Mouse (Mus musculus): Measurements from ENCODE around the gene Adam1b. TPM values are rescaled to one million over a fixed set of nuclear protein-coding genes. Genes with fewer than 3 reads are reported as not detected.

Adam1b gene
- 0.08 TPM in 1 of 2 replicates, not detected in the other for polyA plus RNA-seq (2015; fragmentation: Nextera tagmentation; extraction: Ambion mirVana)

GRCm38 (mm10) chr5:121503231-121503630, at the start of gene Adam1b:
Gene Adam1b (minus strand): TSS chr5:121503435.
- H3K27me3 ChIP-seq (replicated peaks; ENCODE audit: control insufficient read depth, insufficient read depth, low read length): no peaks in the 10 kb centered on the region
- ATAC-seq: no peak
- WGBS: 86% methylated on average over 3 of the region's 3 CpGs

DNA sequence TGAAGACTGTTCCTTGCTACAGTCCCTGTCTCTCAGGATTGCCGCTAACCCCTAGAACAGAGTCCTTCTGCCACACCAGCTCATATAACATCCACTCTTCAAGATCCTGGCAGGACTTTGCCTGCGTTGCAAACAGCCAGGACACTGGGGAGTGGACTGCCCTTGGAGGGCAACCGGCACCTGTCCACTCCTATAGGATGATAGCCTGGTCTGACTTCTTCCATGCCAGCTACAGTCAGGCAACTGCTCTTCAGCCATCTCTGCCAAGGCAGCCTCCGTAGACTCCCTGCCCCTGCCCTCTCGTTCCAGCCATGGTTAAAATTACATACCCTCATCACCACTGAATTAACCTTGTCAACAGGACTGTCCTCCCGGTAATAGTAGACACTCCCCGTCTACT, 46.0 kb upstream of the Adam1b start:
- ATAC-seq: no peak
- no peak overlapping the region for H3K27ac ChIP-seq (ENCODE audit: low read length)
- H3K9me3 ChIP-seq (ENCODE audit: control insufficient read depth, low read length): no peaks in the 10 kb centered on the region
- no peaks in the 10 kb centered on the region for H3K27me3 ChIP-seq (replicated peaks; ENCODE audit: control insufficient read depth, insufficient read depth, low read length)
- no peaks in the 10 kb centered on the region for H3K36me3 ChIP-seq (ENCODE audit: control insufficient read depth, insufficient read depth)
- H3K4me2 ChIP-seq (ENCODE audit: low read length): no peak overlapping the region
- WGBS: 89% methylated on average over 7 of the region's 7 CpGs
- H3K4me3 ChIP-seq (replicated peaks; ENCODE audit: low read length): no peak overlapping the region
- peaks cover 14% of the 10 kb centered on the region for H3K4me1 ChIP-seq (replicated peaks; ENCODE audit: control insufficient read depth, insufficient read depth, low read length)
- H3K9ac ChIP-seq (replicated peaks; ENCODE audit: low read depth, low read length): no peak overlapping the region

More at GRCm38 (mm10) chr5:121503231-121503630, at the start of gene Adam1b:
- Histone ChIP-seq H3K4me3 (replicated peaks; ENCODE audit: low read length) (no peak within 1 kb of the TSS), H3K4me1 (replicated peaks; ENCODE audit: control insufficient read depth, insufficient read depth, low read length) (no peaks in the 10 kb centered on the region), H3K9ac (replicated peaks; ENCODE audit: low read depth, low read length) (no peak within 1 kb of the TSS), H3K27ac (ENCODE audit: low read length) (no peak within 1 kb of the TSS), H3K9me3 (ENCODE audit: control insufficient read depth, low read length) (no peaks in the 10 kb centered on the region), H3K36me3 (ENCODE audit: control insufficient read depth, insufficient read depth) (no peaks in the 10 kb centered on the region), H3K4me2 (ENCODE audit: low read length) (no peak within 1 kb of the TSS)

- Histone ChIP-seq H3K36me3 (ENCODE audit: control insufficient read depth, insufficient read depth) (no peaks in the 10 kb centered on the region), H3K27me3 (replicated peaks; ENCODE audit: control insufficient read depth, insufficient read depth, low read length) (no peaks in the 10 kb centered on the region), H3K9ac (replicated peaks; ENCODE audit: low read depth, low read length) (no peak overlapping the region), H3K9me3 (ENCODE audit: control insufficient read depth, low read length) (no peaks in the 10 kb centered on the region), H3K4me3 (replicated peaks; ENCODE audit: low read length) (no peak overlapping the region), H3K27ac (ENCODE audit: low read length) (no peak overlapping the region), H3K4me2 (ENCODE audit: low read length) (no peak overlapping the region), H3K4me1 (replicated peaks; ENCODE audit: control insufficient read depth, insufficient read depth, low read length) (peaks cover 32% of the 10 kb centered on the region)
- WGBS: 95% methylated on average over 3 of the region's 3 CpGs
- ATAC-seq: no peak
Measured at GRCm38 (mm10) chr5:121547084-121547483, 43.8 kb upstream of the Adam1b start.

- H3K9me3 ChIP-seq (ENCODE audit: control insufficient read depth, low read length): no peaks in the 10 kb centered on the region
- peak overlapping the region; percentile 90 for H3K4me3 ChIP-seq (replicated peaks; ENCODE audit: low read length)
- H3K4me1 ChIP-seq (replicated peaks; ENCODE audit: control insufficient read depth, insufficient read depth, low read length): peaks cover 33% of the 10 kb centered on the region
- H3K36me3 ChIP-seq (ENCODE audit: control insufficient read depth, insufficient read depth): no peaks in the 10 kb centered on the region
- H3K27me3 ChIP-seq (replicated peaks; ENCODE audit: control insufficient read depth, insufficient read depth, low read length): no peaks in the 10 kb centered on the region
- no peak overlapping the region for H3K27ac ChIP-seq (ENCODE audit: low read length)
- peak overlapping the region; percentile 58 for H3K4me2 ChIP-seq (ENCODE audit: low read length)
- no peak for ATAC-seq
- no peak overlapping the region for H3K9ac ChIP-seq (replicated peaks; ENCODE audit: low read depth, low read length)
- 39% methylated on average over 6 of the region's 6 CpGs for WGBS
Measured at GRCm38 (mm10) chr5:121546530-121546895, 43.3 kb upstream of the Adam1b start.

DNA sequence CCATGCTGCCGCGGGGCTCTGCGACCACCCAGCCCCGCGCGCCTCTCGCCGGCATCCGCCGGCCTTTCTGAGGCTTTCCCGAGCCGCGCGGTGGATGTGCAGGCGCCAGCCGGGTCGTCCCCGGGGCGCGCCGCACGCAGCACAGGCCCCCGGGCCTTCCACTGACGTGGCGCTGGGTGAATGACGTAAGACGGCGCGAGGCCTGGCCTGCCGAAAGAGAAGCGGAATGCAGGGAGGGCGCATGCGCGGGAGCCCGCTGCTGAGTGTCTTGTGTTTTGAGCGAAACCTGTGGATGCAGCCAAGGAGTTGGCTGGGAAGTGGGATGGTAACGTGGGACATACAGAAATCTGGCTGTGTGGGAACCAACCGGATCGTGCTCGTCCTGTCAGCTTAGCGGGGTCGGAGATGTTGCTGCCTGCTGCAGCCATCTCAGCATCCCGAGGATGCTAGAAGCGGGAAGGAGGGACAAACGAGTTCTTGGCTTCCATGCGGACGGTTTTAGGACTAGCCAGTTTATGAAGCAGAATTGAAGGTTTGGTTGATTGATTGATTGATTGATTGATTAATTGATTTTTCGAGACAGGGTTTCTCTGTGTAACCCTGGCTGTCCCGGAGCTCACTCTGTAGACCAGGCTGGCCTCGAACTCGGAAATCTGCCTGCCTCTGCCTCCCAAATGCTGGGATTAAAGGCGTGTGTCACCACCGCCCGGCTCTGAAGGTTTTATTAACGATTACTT, 42.7 kb upstream of the Adam1b start, which contains the start of gene Mapkapk5:
Gene Mapkapk5 (minus strand): TSS at position 113 of the 737 bp plus-strand sequence.
- Histone ChIP-seq H3K9me3 (ENCODE audit: control insufficient read depth, low read length) (no peaks in the 10 kb centered on the region), H3K27ac (ENCODE audit: low read length) (peak within 1 kb of the TSS; percentile 96), H3K27me3 (replicated peaks; ENCODE audit: control insufficient read depth, insufficient read depth, low read length) (no peaks in the 10 kb centered on the region), H3K4me2 (ENCODE audit: low read length) (peak within 1 kb of the TSS; percentile 82), H3K4me1 (replicated peaks; ENCODE audit: control insufficient read depth, insufficient read depth, low read length) (peaks cover 33% of the 10 kb centered on the region), H3K9ac (replicated peaks; ENCODE audit: low read depth, low read length) (peak within 1 kb of the TSS; percentile 90), H3K36me3 (ENCODE audit: control insufficient read depth, insufficient read depth) (no peaks in the 10 kb centered on the region), H3K4me3 (replicated peaks; ENCODE audit: low read length) (peak within 1 kb of the TSS; percentile 90)
- ATAC-seq: peak; percentile 96
- WGBS: 1% methylated on average over 55 of the region's 55 CpGs

DNA sequence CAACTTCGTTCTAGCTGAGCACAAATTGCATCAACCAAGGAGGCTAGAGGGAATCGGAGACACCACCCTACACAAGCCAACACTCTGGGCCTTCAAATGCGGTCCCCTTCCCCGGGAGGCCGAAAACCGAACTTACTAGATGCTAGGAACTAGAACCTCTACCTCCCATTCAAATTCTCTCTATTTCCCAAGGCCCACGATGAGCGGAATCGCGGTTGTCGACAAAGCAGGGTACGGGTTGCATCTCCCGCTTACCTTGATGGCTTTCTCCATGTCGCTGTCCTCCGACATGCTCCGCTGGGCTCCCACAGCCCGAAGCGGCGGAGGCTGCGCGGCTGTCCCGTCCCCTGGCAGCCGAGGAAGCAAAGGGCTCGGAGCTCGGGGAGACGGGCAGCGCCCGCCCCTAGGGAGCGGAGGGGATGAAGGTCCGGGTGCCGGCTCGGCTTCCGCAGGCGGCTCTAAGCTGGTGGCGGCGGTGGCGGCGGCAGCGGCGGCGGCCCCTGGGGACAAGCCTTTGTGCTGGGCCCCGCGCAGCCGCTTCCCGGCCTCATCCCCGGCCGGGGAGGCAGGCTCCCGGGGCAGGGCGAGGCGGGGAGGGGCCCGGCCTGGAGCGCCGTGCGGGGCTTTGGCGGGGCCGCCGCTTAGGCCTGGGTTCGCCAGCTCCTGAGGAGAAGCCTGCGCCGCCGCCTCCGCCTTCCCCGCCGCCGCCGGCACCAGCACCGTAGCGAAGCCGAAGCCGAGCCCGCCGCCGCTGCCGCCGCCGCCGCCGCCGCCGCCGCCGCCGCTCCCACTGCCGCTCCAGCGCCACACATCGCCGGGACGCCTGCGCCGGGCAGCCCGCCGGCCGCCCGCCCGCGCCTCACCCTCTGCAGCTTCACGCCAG, 41.9 kb upstream of the Adam1b start, which contains the start of the genes Adam1a and Gm42878:
Gene Adam1a (minus strand): TSS at position 573 of the 883 bp plus-strand sequence.
Gene Gm42878 (minus strand): TSS at position 573 of the 883 bp plus-strand sequence.
- no peaks in the 10 kb centered on the region for H3K27me3 ChIP-seq (replicated peaks; ENCODE audit: control insufficient read depth, insufficient read depth, low read length)
- H3K36me3 ChIP-seq (ENCODE audit: control insufficient read depth, insufficient read depth): no peaks in the 10 kb centered on the region
- H3K9ac ChIP-seq (replicated peaks; ENCODE audit: low read depth, low read length): peak within 1 kb of the TSS; percentile 90
- WGBS: 2% methylated on average over 63 of the region's 97 CpGs
- peak within 1 kb of the TSS; percentile 82 for H3K4me2 ChIP-seq (ENCODE audit: low read length)
- H3K9me3 ChIP-seq (ENCODE audit: control insufficient read depth, low read length): no peaks in the 10 kb centered on the region
- H3K4me1 ChIP-seq (replicated peaks; ENCODE audit: control insufficient read depth, insufficient read depth, low read length): peaks cover 33% of the 10 kb centered on the region
- peak within 1 kb of the TSS; percentile 96 for H3K27ac ChIP-seq (ENCODE audit: low read length)
- H3K4me3 ChIP-seq (replicated peaks; ENCODE audit: low read length): peak within 1 kb of the TSS; percentile 90
- peak; percentile 79 for ATAC-seq

- Histone ChIP-seq H3K27me3 (replicated peaks; ENCODE audit: control insufficient read depth, insufficient read depth, low read length) (no peaks in the 10 kb centered on the region), H3K4me2 (ENCODE audit: low read length) (no peak overlapping the region), H3K9ac (replicated peaks; ENCODE audit: low read depth, low read length) (no peak overlapping the region), H3K4me1 (replicated peaks; ENCODE audit: control insufficient read depth, insufficient read depth, low read length) (peaks cover 33% of the 10 kb centered on the region), H3K27ac (ENCODE audit: low read length) (no peak overlapping the region), H3K9me3 (ENCODE audit: control insufficient read depth, low read length) (no peaks in the 10 kb centered on the region), H3K36me3 (ENCODE audit: control insufficient read depth, insufficient read depth) (no peaks in the 10 kb centered on the region), H3K4me3 (replicated peaks; ENCODE audit: low read length) (no peak overlapping the region)
- no peak for ATAC-seq
- 78% methylated on average over 3 of the region's 3 CpGs for WGBS
Measured at GRCm38 (mm10) chr5:121543370-121543769, 40.1 kb upstream of the Adam1b start.

- Histone ChIP-seq H3K36me3 (ENCODE audit: control insufficient read depth, insufficient read depth) (no peaks in the 10 kb centered on the region), H3K4me1 (replicated peaks; ENCODE audit: control insufficient read depth, insufficient read depth, low read length) (peaks cover 26% of the 10 kb centered on the region), H3K9me3 (ENCODE audit: control insufficient read depth, low read length) (no peaks in the 10 kb centered on the region), H3K27me3 (replicated peaks; ENCODE audit: control insufficient read depth, insufficient read depth, low read length) (no peaks in the 10 kb centered on the region), H3K4me2 (ENCODE audit: low read length) (no peak overlapping the region), H3K9ac (replicated peaks; ENCODE audit: low read depth, low read length) (no peak overlapping the region), H3K27ac (ENCODE audit: low read length) (no peak overlapping the region), H3K4me3 (replicated peaks; ENCODE audit: low read length) (no peak overlapping the region)
- no peak for ATAC-seq
- 93% methylated on average over 7 of the region's 7 CpGs for WGBS
Measured at GRCm38 (mm10) chr5:121541235-121541634, 38.0 kb upstream of the Adam1b start.

- Histone ChIP-seq H3K4me1 (replicated peaks; ENCODE audit: control insufficient read depth, insufficient read depth, low read length) (peaks cover 25% of the 10 kb centered on the region), H3K27me3 (replicated peaks; ENCODE audit: control insufficient read depth, insufficient read depth, low read length) (no peaks in the 10 kb centered on the region), H3K9ac (replicated peaks; ENCODE audit: low read depth, low read length) (no peak overlapping the region), H3K27ac (ENCODE audit: low read length) (no peak overlapping the region), H3K36me3 (ENCODE audit: control insufficient read depth, insufficient read depth) (peaks cover 8% of the 10 kb centered on the region; the same call in 1 of the 2 replicates), H3K9me3 (ENCODE audit: control insufficient read depth, low read length) (no peaks in the 10 kb centered on the region), H3K4me2 (ENCODE audit: low read length) (no peak overlapping the region), H3K4me3 (replicated peaks; ENCODE audit: low read length) (no peak overlapping the region)
- ATAC-seq: no peak
- 93% methylated on average over 5 of the region's 5 CpGs for WGBS
Measured at GRCm38 (mm10) chr5:121540066-121540465, 36.8 kb upstream of the Adam1b start.

All from forebrain, embryonic 16.5 days (tissue).